In the genomic region with DNA sequence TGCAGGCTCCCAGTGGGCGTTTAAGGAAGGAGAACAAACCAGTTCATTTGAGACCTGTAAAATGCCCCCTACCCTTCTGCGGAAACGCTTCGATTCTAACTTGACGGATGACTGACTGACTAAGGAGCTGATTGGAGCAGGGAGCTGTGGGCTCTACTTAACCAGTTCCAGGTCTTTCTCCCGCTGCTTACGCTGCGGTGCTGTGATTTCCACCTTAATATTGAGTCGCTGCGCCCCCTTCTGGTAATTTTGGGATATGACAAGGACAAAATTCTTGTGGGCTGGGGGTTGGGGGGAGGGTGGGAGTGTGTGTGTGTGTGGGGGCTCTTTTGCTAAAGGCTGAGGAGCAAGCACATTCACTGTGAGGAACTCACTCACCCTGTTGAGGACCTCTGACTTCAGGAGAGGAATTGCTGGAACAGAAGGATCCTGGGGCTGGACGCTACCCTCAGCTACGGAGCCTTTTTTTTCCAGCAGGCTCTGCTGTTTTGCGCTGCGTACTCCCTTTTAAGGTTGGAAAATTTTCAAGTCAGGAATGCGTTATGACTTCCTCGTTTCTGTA, we compare ENCODE assay signal across 9 mouse cellular contexts. TPM values are rescaled to one million over a fixed set of nuclear protein-coding genes. Genes with fewer than 3 reads are reported as not detected.
A peak's percentile ranks its signal among the peaks of the same experiment; 100 is the strongest.
DNase-seq lines count a peak whose midpoint lies in the region; ATAC-seq and TF ChIP-seq lines count a peak whose summit lies in the region.
"Had no signal": no experiment of that assay in that cellular context is flagged by ENCODE, and none has a peak within 500 bp of the region (broad histone marks: within the 10 kb centered on the region; RNA-seq: fewer than 3 reads in every experiment).

No protein-coding gene starts in this region.

- peak overlapping the region; percentile 22; the same call in 1 of the 2 replicates for H3K4me2 ChIP-seq in forebrain, embryonic 16.5 days (ENCODE audit: low read length)
- H3K4me2 ChIP-seq in hindbrain, embryonic 15.5 days, result peak overlapping the region; percentile 50
- peak overlapping the region; percentile 30 for H3K4me2 ChIP-seq in midbrain, embryonic 13.5 days (replicated peaks)

- peak; percentile 56 for TF ChIP-seq CTCF in testis, adult 2 months (IDR thresholded peaks at IDR 0.05; ENCODE audit: control insufficient read depth, insufficient read depth, insufficient replicate concordance, low read depth, low read length)

- H3K9me3 ChIP-seq in forebrain, embryonic 16.5 days (ENCODE audit: control insufficient read depth, low read length), result no peaks in the 10 kb centered on the region
- H3K9me3 ChIP-seq in hindbrain, embryonic 15.5 days, result no peaks in the 10 kb centered on the region
- no peaks in the 10 kb centered on the region for H3K9me3 ChIP-seq in midbrain, embryonic 13.5 days
- H3K9me3 ChIP-seq: megakaryocyte, embryonic 14.5 days had no signal

- ATAC-seq in forebrain, embryonic 16.5 days, result peak; percentile 84
- ATAC-seq in hindbrain, embryonic 15.5 days (ENCODE audit: low FRiP score, low read depth), result peak; percentile 65
- ATAC-seq in midbrain, embryonic 13.5 days, result peak; percentile 69; the same call in 1 of the 2 replicates

- intact Hi-C loops in left cerebral cortex, postnatal 4 days (cut with DNase I), result loop anchor here (2.0 to 10.0 kb wide), 2 partner anchors 149 to 323 kb away; no protein-coding TSS in a partner anchor

- H3K4me1 ChIP-seq in forebrain, embryonic 16.5 days (replicated peaks; ENCODE audit: control insufficient read depth, insufficient read depth, low read length), result peaks cover 14% of the 10 kb centered on the region
- H3K4me1 ChIP-seq in hindbrain, embryonic 15.5 days (replicated peaks), result peaks cover 9% of the 10 kb centered on the region
- peaks cover 5% of the 10 kb centered on the region for H3K4me1 ChIP-seq in midbrain, embryonic 13.5 days (replicated peaks)
- peaks cover 9% of the 10 kb centered on the region for H3K4me1 ChIP-seq in testis, adult 2 months (ENCODE audit: control insufficient read depth, insufficient read depth, low read length)

- WGBS in forebrain, embryonic 16.5 days, result 23% methylated on average over 16 of the region's 16 CpGs
- WGBS in hindbrain, embryonic 15.5 days, result 25% methylated on average over 16 of the region's 16 CpGs
- WGBS in midbrain, embryonic 13.5 days, result 29% methylated on average over 16 of the region's 16 CpGs

- peak; percentile 44 for DNase-seq in ovary, postnatal 36 days (ENCODE audit: low spot score)
- no peak for DNase-seq in ovary, postnatal 10 days (ENCODE audit: low spot score)
- DNase-seq in cerebellum, adult 11-12 months, result peak; percentile 51
- DNase-seq in left cerebral cortex, postnatal 4 days, result peak; percentile 73

- no peak overlapping the region for H3K27ac ChIP-seq in forebrain, embryonic 16.5 days (ENCODE audit: low read length)
- H3K27ac ChIP-seq in hindbrain, embryonic 15.5 days (replicated peaks), result no peak overlapping the region
- no peak overlapping the region for H3K27ac ChIP-seq in midbrain, embryonic 13.5 days
- H3K27ac ChIP-seq in testis, adult 2 months (ENCODE audit: control insufficient read depth, insufficient read depth, low read depth, low read length), result no peak overlapping the region

- no peak for TF ChIP-seq POLR2A in testis, adult 2 months (IDR thresholded peaks at IDR 0.05; ENCODE audit: control insufficient read depth, low read depth, low read length)

- no peaks in the 10 kb centered on the region for H3K27me3 ChIP-seq in forebrain, embryonic 16.5 days (replicated peaks; ENCODE audit: control insufficient read depth, insufficient read depth, low read length)
- no peaks in the 10 kb centered on the region for H3K27me3 ChIP-seq in hindbrain, embryonic 15.5 days
- 0 out of 2 replicates have a peak, but pooled peaks cover 4% of the 10 kb centered on the region for H3K27me3 ChIP-seq in midbrain, embryonic 13.5 days
- no peaks in the 10 kb centered on the region for H3K27me3 ChIP-seq in testis, adult 2 months (ENCODE audit: control insufficient read depth, insufficient read depth, low read length)

- H3K36me3 ChIP-seq in forebrain, embryonic 16.5 days (ENCODE audit: control insufficient read depth, insufficient read depth), result no peaks in the 10 kb centered on the region
- H3K36me3 ChIP-seq in hindbrain, embryonic 15.5 days, result no peaks in the 10 kb centered on the region
- H3K36me3 ChIP-seq in midbrain, embryonic 13.5 days, result no peaks in the 10 kb centered on the region
- H3K36me3 ChIP-seq in testis, adult 2 months (ENCODE audit: control insufficient read depth, insufficient read depth, low read length), result no peaks in the 10 kb centered on the region

- H3K9ac ChIP-seq in forebrain, embryonic 16.5 days (replicated peaks; ENCODE audit: low read depth, low read length), result no peak overlapping the region
- H3K9ac ChIP-seq in hindbrain, embryonic 15.5 days, result no peak overlapping the region
- no peak overlapping the region for H3K9ac ChIP-seq in midbrain, embryonic 13.5 days (replicated peaks)

- H3K4me3 ChIP-seq in forebrain, embryonic 16.5 days (replicated peaks; ENCODE audit: low read length), result 0 out of 2 replicates have a peak overlapping the region, but pooled peaks have one; percentile 11
- peak overlapping the region; percentile 5; the same call in 1 of the 2 replicates for H3K4me3 ChIP-seq in hindbrain, embryonic 15.5 days
- H3K4me3 ChIP-seq in midbrain, embryonic 13.5 days (replicated peaks), result no peak overlapping the region
- no peak overlapping the region for H3K4me3 ChIP-seq in testis, adult 2 months (ENCODE audit: control insufficient read depth, low read depth, low read length)
- H3K4me3 ChIP-seq: megakaryocyte, embryonic 14.5 days had no signal

RNA-seq across cellular contexts. Expression of gene Fos, which starts 18.5 kb away (rescaled TPM):
- polyA plus RNA-seq in forebrain, embryonic 16.5 days (2015; fragmentation: Nextera tagmentation; extraction: Ambion mirVana), result 1.9 and 2.4 TPM in 2 replicates
- polyA plus RNA-seq in hindbrain, embryonic 15.5 days (2015; fragmentation: Nextera tagmentation; extraction: Ambion mirVana), result 2.6 and 4.0 TPM in 2 replicates
- 1 to 10 TPM; 6.3 to 8.1 TPM for total RNA-seq in left cerebral cortex, postnatal 4 days (2021)
- 0.82 and 0.90 TPM in 2 replicates for polyA plus RNA-seq in midbrain, embryonic 13.5 days (2015; fragmentation: Nextera tagmentation; extraction: Ambion mirVana)
- 0.63 and 1.2 TPM in 2 replicates for polyA plus RNA-seq in testis, adult 2 months (2012; rRNA removed)

Comparison
In these comparisons a context has a peak if more than half of its experiments do, and no peak if none do; other contexts are left out.
1. H3K4me3 ChIP-seq: peak in forebrain, embryonic 16.5 days (single experiment) and hindbrain, embryonic 15.5 days (single experiment); none in midbrain, embryonic 13.5 days (single experiment) and testis, adult 2 months (single experiment).
2. Peak in every context shown above with its lines, with median percentiles within 50 percentile points of each other: ATAC-seq and H3K4me2 ChIP-seq.